Mouse (Mus musculus): ENCODE results near the gene Rnh1.

GRCm38 (mm10) chr7:141191036-141191435 is 18.4 kb upstream of the Rnh1 start:
- TF ChIP-seq POLR2A (IDR thresholded peaks at IDR 0.05; ENCODE audit: control insufficient read depth in 1 of 2, insufficient read depth in 1 of 2, low read depth in 1 of 2, low read length in 2 of 2, poor library complexity in 1 of 2) (no peak), ZC3H11A (IDR thresholded peaks at IDR 0.05; ENCODE audit: low read depth, low read length) (no peak), CTCF (IDR thresholded peaks at IDR 0.05 in 2 of 3, conservative IDR thresholded peaks at IDR 0.05 in 1 of 3; ENCODE audit: control insufficient read depth in 1 of 3, insufficient read depth in 1 of 3, low read depth in 2 of 3, low read length in 3 of 3, poor library complexity in 1 of 3, severe bottlenecking in 1 of 3) (no peak), JUND (IDR thresholded peaks at IDR 0.05; ENCODE audit: low read depth, low read length) (no peak), ZNF384 (IDR thresholded peaks at IDR 0.05; ENCODE audit: low read depth, low read length) (no peak), USF1 (IDR thresholded peaks at IDR 0.05; ENCODE audit: low read depth, low read length) (no peak), MAX (IDR thresholded peaks at IDR 0.05; ENCODE audit: low read length) (no peak), POLR2AphosphoS5 (IDR thresholded peaks at IDR 0.05; ENCODE audit: borderline replicate concordance, low read depth, low read length) (no peak), GATA1 (IDR thresholded peaks at IDR 0.05; ENCODE audit: low read depth, low read length) (no peak), RCOR1 (IDR thresholded peaks at IDR 0.05; ENCODE audit: low read depth, low read length) (no peak)

All from MEL (cell line).